Mouse (Mus musculus): ENCODE data around the gene Camta1. TPM values are rescaled to one million over a fixed set of nuclear protein-coding genes. Genes with fewer than 3 reads are reported as not detected.

Camta1 gene
- polyA plus RNA-seq, 1 experiment from 2014 or later, result 115 TPM

- Histone ChIP-seq H3K4me1 (replicated peaks; ENCODE audit: insufficient read depth, low read length) (no peaks in the 10 kb centered on the region; the same call in 1 of the 2 replicates), H3K9me3 (replicated peaks; ENCODE audit: low read length) (no peaks in the 10 kb centered on the region), H3K36me3 (ENCODE audit: insufficient read depth, low read length) (no peaks in the 10 kb centered on the region), H3K27me3 (ENCODE audit: insufficient read depth, low read length) (no peaks in the 10 kb centered on the region), H3K27ac (no peak overlapping the region), H3K4me2 (ENCODE audit: low read length) (no peak overlapping the region), H3K4me3 (replicated peaks; ENCODE audit: low read depth, low read length) (no peak overlapping the region), H3K9ac (ENCODE audit: low read depth, low read length) (no peak overlapping the region)
- DNase-seq (ENCODE audit: low spot score) (peak; percentile 84), ATAC-seq (replicated peaks; ENCODE audit: low FRiP score, low read depth) (no peak; the same call in 1 of the 2 replicates)
- 26% methylated on average over 11 of the region's 11 CpGs for WGBS
- TF ChIP-seq CTCF (IDR thresholded peaks at IDR 0.05; ENCODE audit: low read depth), result no peak
These were observed 344.5 kb downstream of the Camta1 start for GRCm38 (mm10) chr4:151516998-151517799.

GRCm38 (mm10) chr4:151515316-151515715 is 346.4 kb downstream of the Camta1 start:
- Histone ChIP-seq H3K4me2 (ENCODE audit: low read length) (no peak overlapping the region), H3K27ac (no peak overlapping the region), H3K36me3 (ENCODE audit: insufficient read depth, low read length) (no peaks in the 10 kb centered on the region), H3K4me3 (replicated peaks; ENCODE audit: low read depth, low read length) (no peak overlapping the region), H3K27me3 (ENCODE audit: insufficient read depth, low read length) (no peaks in the 10 kb centered on the region), H3K4me1 (replicated peaks; ENCODE audit: insufficient read depth, low read length) (no peaks in the 10 kb centered on the region; the same call in 1 of the 2 replicates), H3K9ac (ENCODE audit: low read depth, low read length) (no peak overlapping the region), H3K9me3 (replicated peaks; ENCODE audit: low read length) (no peaks in the 10 kb centered on the region)
- ATAC-seq (replicated peaks; ENCODE audit: low FRiP score, low read depth), result no peak
- no peak for TF ChIP-seq CTCF (IDR thresholded peaks at IDR 0.05; ENCODE audit: low read depth)
- DNase-seq (ENCODE audit: low spot score), result no peak
- WGBS, result 83% methylated on average over 5 of the region's 5 CpGs

GRCm38 (mm10) chr4:151511092-151511491 is 350.6 kb downstream of the Camta1 start:
- no peaks in the 10 kb centered on the region for H3K27me3 ChIP-seq (ENCODE audit: insufficient read depth, low read length)
- H3K9ac ChIP-seq (ENCODE audit: low read depth, low read length), result no peak overlapping the region
- H3K4me3 ChIP-seq (replicated peaks; ENCODE audit: low read depth, low read length), result no peak overlapping the region
- H3K27ac ChIP-seq, result no peak overlapping the region
- ATAC-seq (replicated peaks; ENCODE audit: low FRiP score, low read depth), result no peak
- H3K36me3 ChIP-seq (ENCODE audit: insufficient read depth, low read length), result no peaks in the 10 kb centered on the region
- no peaks in the 10 kb centered on the region for H3K9me3 ChIP-seq (replicated peaks; ENCODE audit: low read length)
- 86% methylated on average over 4 of the region's 4 CpGs for WGBS
- H3K4me1 ChIP-seq (replicated peaks; ENCODE audit: insufficient read depth, low read length), result no peaks in the 10 kb centered on the region
- H3K4me2 ChIP-seq (ENCODE audit: low read length), result no peak overlapping the region
- peak; percentile 37; the same call in 1 of the 2 replicates for TF ChIP-seq CTCF (IDR thresholded peaks at IDR 0.05; ENCODE audit: low read depth)
- no peak for DNase-seq (ENCODE audit: low spot score)

- H3K4me3 ChIP-seq (replicated peaks; ENCODE audit: low read depth, low read length), result no peak overlapping the region
- H3K27ac ChIP-seq, result no peak overlapping the region
- WGBS, result 38% methylated on average over 4 of the region's 4 CpGs
- no peaks in the 10 kb centered on the region for H3K4me1 ChIP-seq (replicated peaks; ENCODE audit: insufficient read depth, low read length)
- H3K9me3 ChIP-seq (replicated peaks; ENCODE audit: low read length), result no peaks in the 10 kb centered on the region
- H3K36me3 ChIP-seq (ENCODE audit: insufficient read depth, low read length), result no peaks in the 10 kb centered on the region
- ATAC-seq (replicated peaks; ENCODE audit: low FRiP score, low read depth) (no peak), DNase-seq (ENCODE audit: low spot score) (no peak)
- H3K9ac ChIP-seq (ENCODE audit: low read depth, low read length), result no peak overlapping the region
- no peak overlapping the region for H3K4me2 ChIP-seq (ENCODE audit: low read length)
- TF ChIP-seq CTCF (IDR thresholded peaks at IDR 0.05; ENCODE audit: low read depth), result no peak
- H3K27me3 ChIP-seq (ENCODE audit: insufficient read depth, low read length), result no peaks in the 10 kb centered on the region
These were observed 351.3 kb downstream of the Camta1 start for GRCm38 (mm10) chr4:151510417-151510816.

- Histone ChIP-seq H3K4me2 (ENCODE audit: low read length) (no peak overlapping the region), H3K4me1 (replicated peaks; ENCODE audit: insufficient read depth, low read length) (no peaks in the 10 kb centered on the region), H3K4me3 (replicated peaks; ENCODE audit: low read depth, low read length) (no peak overlapping the region), H3K27me3 (ENCODE audit: insufficient read depth, low read length) (no peaks in the 10 kb centered on the region), H3K9ac (ENCODE audit: low read depth, low read length) (no peak overlapping the region), H3K9me3 (replicated peaks; ENCODE audit: low read length) (no peaks in the 10 kb centered on the region), H3K27ac (no peak overlapping the region), H3K36me3 (ENCODE audit: insufficient read depth, low read length) (no peaks in the 10 kb centered on the region)
- TF ChIP-seq CTCF (IDR thresholded peaks at IDR 0.05; ENCODE audit: low read depth), result no peak
- 61% methylated on average over 6 of the region's 6 CpGs for WGBS
- ATAC-seq (replicated peaks; ENCODE audit: low FRiP score, low read depth), result no peak
- no peak for DNase-seq (ENCODE audit: low spot score)
These were observed 355.0 kb downstream of the Camta1 start for GRCm38 (mm10) chr4:151506701-151507100.

GRCm38 (mm10) chr4:151498481-151499276 is 363.0 kb downstream of the Camta1 start:
- no peak overlapping the region; the same call in 1 of the 2 replicates for H3K27ac ChIP-seq
- DNase-seq (ENCODE audit: low spot score) (peak; percentile 32), ATAC-seq (replicated peaks; ENCODE audit: low FRiP score, low read depth) (no peak)
- peak; percentile 51 for TF ChIP-seq CTCF (IDR thresholded peaks at IDR 0.05; ENCODE audit: low read depth)
- 69% methylated on average over 5 of the region's 5 CpGs for WGBS
- H3K4me1 ChIP-seq (replicated peaks; ENCODE audit: insufficient read depth, low read length), result no peaks in the 10 kb centered on the region
- no peaks in the 10 kb centered on the region for H3K27me3 ChIP-seq (ENCODE audit: insufficient read depth, low read length)
- H3K9me3 ChIP-seq (replicated peaks; ENCODE audit: low read length), result peaks cover 3% of the 10 kb centered on the region; the same call in 1 of the 2 replicates
- no peak overlapping the region for H3K9ac ChIP-seq (ENCODE audit: low read depth, low read length)
- no peak overlapping the region for H3K4me2 ChIP-seq (ENCODE audit: low read length)
- no peak overlapping the region for H3K4me3 ChIP-seq (replicated peaks; ENCODE audit: low read depth, low read length)
- no peaks in the 10 kb centered on the region for H3K36me3 ChIP-seq (ENCODE audit: insufficient read depth, low read length)
